ENCODE assay signal across 9 mouse cellular contexts in the genomic region with DNA sequence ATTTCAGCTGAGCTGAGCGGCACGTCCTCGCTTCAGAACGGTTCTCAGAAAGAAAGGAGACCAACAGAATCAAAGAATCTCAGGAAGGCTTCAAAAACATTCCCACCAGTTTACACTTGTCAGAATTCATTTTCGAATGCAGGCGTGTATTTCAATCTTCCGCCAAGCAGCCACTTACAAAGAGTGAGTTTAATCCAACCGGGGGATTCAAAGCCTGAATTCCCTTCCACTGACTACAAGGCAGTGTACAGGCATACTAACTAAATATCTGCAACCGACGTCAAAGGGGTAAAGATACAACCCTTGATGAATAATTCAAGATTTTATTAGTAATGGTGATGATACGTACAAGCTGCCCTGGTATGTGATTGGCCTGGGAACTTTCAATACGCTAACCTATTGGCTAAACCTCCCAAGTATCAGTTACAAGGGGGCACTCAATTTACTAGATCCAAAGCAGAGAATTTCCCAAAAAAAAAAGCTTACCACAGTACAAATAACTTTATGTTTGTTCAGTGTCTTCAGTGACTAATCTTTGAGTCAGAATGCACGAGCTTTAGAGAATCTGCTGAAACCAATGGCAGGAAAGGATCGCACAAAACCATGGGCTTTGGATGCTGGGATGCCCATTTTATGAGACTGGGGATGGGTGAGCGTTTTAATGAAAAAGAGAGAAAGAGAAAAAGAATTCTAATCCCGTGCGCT.
A peak's percentile ranks its signal among the peaks of the same experiment; 100 is the strongest.
DNase-seq lines count a peak whose midpoint lies in the region; ATAC-seq lines count a peak whose summit lies in the region.
"Had no signal": no experiment of that assay in that cellular context is flagged by ENCODE, and none has a peak within 500 bp of the region (broad histone marks: within the 10 kb centered on the region; RNA-seq: fewer than 3 reads in every experiment).

No protein-coding gene starts in this region.

- intact Hi-C loops in heart, postnatal 25 days (cut with DNase I) = no loop called here
- intact Hi-C loops in gastrocnemius, postnatal 36 days (cut with DNase I) = no loop called here

- H3K4me2 ChIP-seq in heart, embryonic 12.5 days = peak overlapping the region; percentile 98
- peak overlapping the region; percentile 61 for H3K4me2 ChIP-seq in hindbrain, embryonic 11.5 days (replicated peaks; ENCODE audit: low read depth, low read length)
- H3K4me2 ChIP-seq in midbrain, embryonic 11.5 days = peak overlapping the region; percentile 77

- H3K9ac ChIP-seq in heart, embryonic 12.5 days = peak overlapping the region; percentile 88; the same call in 1 of the 2 replicates
- peak overlapping the region; percentile 88; the same call in 1 of the 2 replicates for H3K9ac ChIP-seq in hindbrain, embryonic 11.5 days (ENCODE audit: low read depth, low read length)
- peak overlapping the region; percentile 94 for H3K9ac ChIP-seq in midbrain, embryonic 11.5 days (ENCODE audit: low read length)

- H3K36me3 ChIP-seq in heart, embryonic 12.5 days = no peaks in the 10 kb centered on the region
- H3K36me3 ChIP-seq in hindbrain, embryonic 11.5 days (ENCODE audit: control insufficient read depth, insufficient read depth, low read length) = no peaks in the 10 kb centered on the region
- H3K36me3 ChIP-seq in midbrain, embryonic 11.5 days (ENCODE audit: control insufficient read depth, insufficient read depth, low read length) = no peaks in the 10 kb centered on the region

- no peaks in the 10 kb centered on the region for H3K9me3 ChIP-seq in heart, embryonic 12.5 days (replicated peaks)
- no peaks in the 10 kb centered on the region for H3K9me3 ChIP-seq in hindbrain, embryonic 11.5 days (ENCODE audit: control insufficient read depth, low read length)
- H3K9me3 ChIP-seq in midbrain, embryonic 11.5 days (ENCODE audit: control insufficient read depth, low read length) = no peaks in the 10 kb centered on the region

- peaks cover 46% of the 10 kb centered on the region for H3K4me1 ChIP-seq in heart, embryonic 12.5 days (replicated peaks)
- peaks cover 10% of the 10 kb centered on the region for H3K4me1 ChIP-seq in hindbrain, embryonic 11.5 days (replicated peaks; ENCODE audit: control insufficient read depth, insufficient read depth, low read length)
- H3K4me1 ChIP-seq in midbrain, embryonic 11.5 days (ENCODE audit: control insufficient read depth, insufficient read depth, low read length) = peaks cover 71% of the 10 kb centered on the region

- H3K4me3 ChIP-seq in heart, embryonic 12.5 days = peak overlapping the region; percentile 86
- H3K4me3 ChIP-seq in hindbrain, embryonic 11.5 days (ENCODE audit: low read depth, low read length) = peak overlapping the region; percentile 82
- H3K4me3 ChIP-seq in midbrain, embryonic 11.5 days (ENCODE audit: low read depth, low read length) = peak overlapping the region; percentile 91
- H3K4me3 ChIP-seq: erythroblast, embryonic 14.5 days had no signal

- H3K27me3 ChIP-seq in heart, embryonic 12.5 days (replicated peaks) = no peaks in the 10 kb centered on the region
- no peaks in the 10 kb centered on the region for H3K27me3 ChIP-seq in hindbrain, embryonic 11.5 days (ENCODE audit: control insufficient read depth, insufficient read depth, low read length)
- peaks cover 8% of the 10 kb centered on the region; the same call in 1 of the 2 replicates for H3K27me3 ChIP-seq in midbrain, embryonic 11.5 days (ENCODE audit: control insufficient read depth, insufficient read depth, low read length)

- DNase-seq in heart, postnatal 25 days (ENCODE audit: low spot score) = no peak
- DNase-seq in NIH3T3 (ENCODE audit: low read depth) = peak; percentile 74
- DNase-seq in hindbrain, embryonic 11.5 days (ENCODE audit: low spot score) = peak; percentile 36
- peak; percentile 90 for DNase-seq in midbrain, embryonic 11.5 days (ENCODE audit: low spot score, missing footprints)
- DNase-seq in gastrocnemius, postnatal 36 days = no peak
- DNase-seq in spleen, postnatal 4 days (ENCODE audit: low spot score in 2 of 2) = no peak
- DNase-seq in kidney, adult 18-20 months = no peak

- no peak for ATAC-seq in heart, embryonic 12.5 days (ENCODE audit: insufficient number of reproducible peaks, low FRiP score)
- no peak for ATAC-seq in hindbrain, embryonic 11.5 days (ENCODE audit: low FRiP score)
- ATAC-seq in midbrain, embryonic 11.5 days (ENCODE audit: low FRiP score) = no peak

- no peak overlapping the region for H3K27ac ChIP-seq in heart, embryonic 12.5 days (ENCODE audit: poor library complexity, severe bottlenecking)
- no peak overlapping the region for H3K27ac ChIP-seq in hindbrain, embryonic 11.5 days (ENCODE audit: low read depth, low read length)
- H3K27ac ChIP-seq in midbrain, embryonic 11.5 days (ENCODE audit: low read depth, low read length) = no peak overlapping the region; the same call in 1 of the 2 replicates

- 42% methylated on average over 17 of the region's 17 CpGs for WGBS in heart, embryonic 12.5 days
- WGBS in hindbrain, embryonic 11.5 days = 20% methylated on average over 17 of the region's 17 CpGs
- 11% methylated on average over 17 of the region's 17 CpGs for WGBS in midbrain, embryonic 11.5 days

Comparison
In these comparisons a context has a peak if more than half of its experiments do, and no peak if none do; other contexts are left out.
1. DNase-seq: peak in NIH3T3 (single experiment), hindbrain, embryonic 11.5 days (single experiment) and midbrain, embryonic 11.5 days (single experiment); none in heart, postnatal 25 days (single experiment), gastrocnemius, postnatal 36 days (0 of 2), spleen, postnatal 4 days (0 of 2) and kidney, adult 18-20 months (single experiment).
2. Peak in every context shown above with its lines, with median percentiles within 50 percentile points of each other: H3K4me2 ChIP-seq, H3K4me3 ChIP-seq and H3K9ac ChIP-seq.